Mouse (Mus musculus) intestine, embryonic 16.5 days (tissue): Measurements from ENCODE around the gene Raver2. TPM values are rescaled to one million over a fixed set of nuclear protein-coding genes. Genes with fewer than 3 reads are reported as not detected.

ENCODE experiments used
- ATAC-seq: fragments of 200-750 bp; cut with Nextera tagmentation; 2 replicates; pipeline ENCODE4 v1.8.0; 2017; ENCODE audit warnings: moderate TSS enrichment, moderate library complexity
- H3K27ac ChIP-seq: fragments of 300-500 bp; sonication (generic); 2 replicates; pipeline ENCODE4 v1.5.1; 2014; ENCODE audit warnings: mild to moderate bottlenecking, low read length
- H3K27me3 ChIP-seq: fragments of 300-500 bp; sonication (generic); replicated peaks from 2 replicates; pipeline ENCODE4 v1.6.1; 2014; ENCODE audit warnings: low read length, control low read depth, mixed read lengths; ENCODE audit not compliant: control insufficient read depth, insufficient read depth
- H3K36me3 ChIP-seq: fragments of 300-500 bp; sonication (generic); 2 replicates; pipeline ENCODE4 v1.6.1; 2014; ENCODE audit warnings: low read length, control low read depth; ENCODE audit not compliant: control insufficient read depth, insufficient read depth
- H3K4me1 ChIP-seq: fragments of 300-500 bp; sonication (generic); 2 replicates; pipeline ENCODE4 v1.6.1; 2014; ENCODE audit warnings: low read length, control low read depth, mixed read lengths; ENCODE audit not compliant: control insufficient read depth, insufficient read depth
- H3K4me2 ChIP-seq: fragments of 300-500 bp; sonication (generic); 2 replicates; pipeline ENCODE4 v1.6.1; 2014; ENCODE audit warnings: low read depth, low read length, control low read depth
- H3K4me3 ChIP-seq: fragments of 300-500 bp; sonication (generic); 2 replicates; pipeline ENCODE4 v1.5.1; 2014; ENCODE audit warnings: mild to moderate bottlenecking, low read length
- H3K9ac ChIP-seq: fragments of 300-500 bp; sonication (generic); 2 replicates; pipeline ENCODE4 v1.6.1; 2014; ENCODE audit warnings: low read depth, low read length
- H3K9me3 ChIP-seq: fragments of 300-500 bp; sonication (generic); 2 replicates; pipeline ENCODE4 v1.6.1; 2016; ENCODE audit warnings: low read length, control low read depth; ENCODE audit not compliant: control insufficient read depth
- WGBS: fragments of 180-500 bp; shearing (Covaris S2); extraction: QIAGEN DNeasy Blood & Tissue Kit; methylation state at CpG from one replicate; pipeline ENCODE4 v1.1.7; 2014; 5-methylcytosine and 5-hydroxymethylcytosine counted together
- polyA plus RNA-seq: library from polyadenylated mRNA; unstranded; fragments of >200 nt; fragmentation: Nextera tagmentation; extraction: Ambion mirVana; gene quantifications from 2 replicates; pipeline ENCODE4 v1.2.1, GENCODE M21; 2015

The Raver2 gene
- polyA plus RNA-seq, 1 experiment from 2014 or later: 4.6 TPM

DNA sequence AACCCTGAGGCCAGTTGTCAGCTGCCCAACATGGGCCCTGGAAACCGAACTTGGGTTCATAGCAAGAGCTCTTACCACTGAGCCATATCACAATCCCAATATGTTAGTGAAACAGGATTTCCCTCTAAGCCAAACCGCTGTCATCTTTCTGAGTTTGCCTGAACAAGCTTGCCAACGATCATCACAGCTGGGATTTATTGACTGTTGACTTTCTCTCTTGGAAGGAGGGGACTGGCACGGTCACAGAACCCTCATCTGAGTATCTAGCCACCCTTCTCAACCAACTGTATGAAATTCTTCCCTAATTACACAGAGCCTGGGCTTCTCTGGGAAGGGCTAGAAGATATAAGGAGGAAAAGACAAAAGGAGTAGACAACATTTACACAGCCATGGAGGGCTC, 22.2 kb upstream of the Raver2 start:
- Histone ChIP-seq H3K36me3 (no peaks in the 10 kb centered on the region), H3K4me3 (no peak overlapping the region), H3K9me3 (no peaks in the 10 kb centered on the region), H3K9ac (no peak overlapping the region), H3K4me2 (no peak overlapping the region), H3K27ac (no peak overlapping the region), H3K27me3 (no peaks in the 10 kb centered on the region), H3K4me1 (no peaks in the 10 kb centered on the region)
- 53% methylated on average over 4 of the region's 4 CpGs for whole genome bisulfite sequencing
- ATAC-seq: no peak

- no peaks in the 10 kb centered on the region for H3K27me3 ChIP-seq
- H3K4me1 ChIP-seq: no peaks in the 10 kb centered on the region
- no peak for ATAC-seq
- WGBS: 70% methylated on average over 2 of the region's 2 CpGs
- no peak overlapping the region for H3K27ac ChIP-seq
- no peaks in the 10 kb centered on the region for H3K36me3 ChIP-seq
- H3K4me2 ChIP-seq: no peak overlapping the region
- no peak overlapping the region for H3K4me3 ChIP-seq
- H3K9me3 ChIP-seq: no peaks in the 10 kb centered on the region
- H3K9ac ChIP-seq: no peak overlapping the region
Measured at GRCm38 (mm10) chr4:101062146-101062545, 6.6 kb upstream of the Raver2 start.

DNA sequence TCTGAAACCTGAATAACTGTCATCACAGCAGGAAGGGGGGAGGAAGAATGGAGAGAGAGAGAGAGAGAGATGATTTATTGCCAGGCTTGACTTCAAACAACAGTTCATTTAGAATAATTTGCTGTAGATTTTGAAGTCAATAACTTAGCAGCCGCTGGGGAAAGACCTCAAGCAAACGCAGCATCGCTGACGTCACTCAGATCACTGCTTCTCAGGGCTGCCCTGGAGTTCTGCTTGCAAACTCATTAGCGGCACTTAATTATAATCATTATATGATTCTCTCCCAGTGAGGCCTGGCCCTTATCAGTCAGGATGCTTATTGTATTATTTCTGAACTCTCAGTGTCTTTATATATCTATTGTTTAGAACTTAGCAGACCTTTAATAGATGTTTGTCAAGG, 2.4 kb upstream of the Raver2 start:
- H3K27ac ChIP-seq: no peak overlapping the region
- no peak overlapping the region for H3K9ac ChIP-seq
- no peak overlapping the region for H3K4me2 ChIP-seq
- no peaks in the 10 kb centered on the region for H3K4me1 ChIP-seq
- no peaks in the 10 kb centered on the region for H3K27me3 ChIP-seq
- no peaks in the 10 kb centered on the region for H3K9me3 ChIP-seq
- no peak for ATAC-seq
- no peak overlapping the region for H3K4me3 ChIP-seq
- no peaks in the 10 kb centered on the region for H3K36me3 ChIP-seq
- 42% methylated on average over 5 of the region's 5 CpGs for WGBS

DNA sequence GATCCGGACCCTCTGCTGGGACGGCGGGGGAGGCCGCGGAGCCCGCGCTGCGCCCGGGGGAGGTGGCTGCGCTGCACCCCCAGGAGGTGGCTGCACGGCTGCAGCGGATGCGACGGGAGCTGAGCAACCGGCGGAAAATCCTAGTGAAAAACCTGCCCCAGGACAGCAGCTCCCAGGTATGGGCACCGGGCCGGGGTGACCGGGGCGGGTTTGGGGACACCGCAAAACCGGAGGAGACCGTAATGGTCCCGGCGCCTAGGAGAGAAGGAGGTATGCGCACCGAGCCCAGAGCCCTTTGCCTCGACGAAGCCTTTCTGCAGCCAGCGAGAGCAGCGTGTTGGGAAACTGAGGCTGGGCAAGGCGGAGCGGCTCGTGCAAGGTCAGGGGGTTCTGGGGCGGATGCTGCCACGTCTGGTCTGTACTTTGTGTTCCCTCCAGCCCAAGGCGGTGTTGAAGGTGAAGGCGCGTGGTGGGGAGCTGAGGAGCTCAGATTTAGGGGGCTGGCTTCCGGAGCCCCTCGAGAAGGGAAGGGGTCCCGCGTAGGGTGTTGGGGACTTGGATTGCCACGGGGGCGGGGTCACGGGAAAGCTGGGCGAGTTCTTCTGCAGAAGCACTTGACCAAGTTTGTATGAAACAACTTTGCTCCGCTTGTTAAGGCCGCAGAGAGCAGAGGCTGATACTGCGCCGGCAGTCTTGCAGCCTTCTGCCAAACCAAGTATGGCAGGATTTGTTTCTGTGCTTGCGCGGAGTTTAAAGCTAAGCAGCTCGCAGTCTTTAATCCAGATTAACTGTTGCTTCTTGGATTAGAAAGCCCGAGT, 580 bp downstream of the Raver2 start:
- Histone ChIP-seq H3K9ac (peak overlapping the region; percentile 80), H3K9me3 (no peaks in the 10 kb centered on the region), H3K4me1 (no peaks in the 10 kb centered on the region), H3K4me3 (peak overlapping the region; percentile 69), H3K27ac (peak overlapping the region; percentile 15; the same call in 1 of the 2 replicates), H3K27me3 (no peaks in the 10 kb centered on the region), H3K4me2 (peak overlapping the region; percentile 86), H3K36me3 (no peaks in the 10 kb centered on the region)
- ATAC-seq: peak; percentile 80
- WGBS: 2% methylated on average over 55 of the region's 55 CpGs

- H3K9me3 ChIP-seq: no peaks in the 10 kb centered on the region
- no peak overlapping the region for H3K4me3 ChIP-seq
- no peak overlapping the region for H3K27ac ChIP-seq
- WGBS: 72% methylated on average over 4 of the region's 4 CpGs
- ATAC-seq: no peak
- no peaks in the 10 kb centered on the region for H3K36me3 ChIP-seq
- H3K4me1 ChIP-seq: no peaks in the 10 kb centered on the region
- no peak overlapping the region for H3K4me2 ChIP-seq
- H3K27me3 ChIP-seq: no peaks in the 10 kb centered on the region
- no peak overlapping the region for H3K9ac ChIP-seq
Measured at GRCm38 (mm10) chr4:101071570-101071969, 2.8 kb downstream of the Raver2 start.

- Histone ChIP-seq H3K36me3 (no peaks in the 10 kb centered on the region), H3K4me2 (no peak overlapping the region), H3K4me1 (peaks cover 11% of the 10 kb centered on the region; the same call in 1 of the 2 replicates), H3K4me3 (no peak overlapping the region), H3K9me3 (no peaks in the 10 kb centered on the region), H3K27me3 (no peaks in the 10 kb centered on the region), H3K27ac (no peak overlapping the region), H3K9ac (no peak overlapping the region)
- 32% methylated on average over 3 of the region's 3 CpGs for WGBS
- ATAC-seq: no peak
Measured at GRCm38 (mm10) chr4:101076425-101076824, 7.6 kb downstream of the Raver2 start.

DNA sequence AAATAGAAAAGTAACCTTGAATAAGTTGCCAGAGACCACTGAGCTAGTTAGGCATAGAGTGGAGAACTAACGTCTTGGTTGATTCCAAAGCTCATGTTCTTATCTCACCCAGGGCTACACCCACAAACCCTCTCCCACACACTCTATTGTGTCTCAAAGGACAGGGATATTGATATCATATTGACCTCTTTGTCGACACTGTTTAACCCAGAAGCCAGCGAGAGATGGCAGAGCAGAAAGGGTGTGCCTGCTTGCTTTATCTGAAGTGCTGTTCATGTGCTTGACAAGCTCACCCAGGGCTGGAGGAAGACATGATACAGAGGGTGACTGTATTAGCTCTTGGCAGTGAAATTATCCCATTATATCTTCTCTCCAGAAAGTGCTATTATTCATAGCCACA, 11.2 kb downstream of the Raver2 start:
- Histone ChIP-seq H3K4me2 (no peak overlapping the region), H3K27me3 (no peaks in the 10 kb centered on the region), H3K4me3 (no peak overlapping the region), H3K9ac (no peak overlapping the region), H3K27ac (no peak overlapping the region), H3K36me3 (no peaks in the 10 kb centered on the region), H3K9me3 (no peaks in the 10 kb centered on the region), H3K4me1 (peaks cover 29% of the 10 kb centered on the region)
- ATAC-seq: peak; percentile 75
- 37% methylated on average over 3 of the region's 3 CpGs for WGBS

DNA sequence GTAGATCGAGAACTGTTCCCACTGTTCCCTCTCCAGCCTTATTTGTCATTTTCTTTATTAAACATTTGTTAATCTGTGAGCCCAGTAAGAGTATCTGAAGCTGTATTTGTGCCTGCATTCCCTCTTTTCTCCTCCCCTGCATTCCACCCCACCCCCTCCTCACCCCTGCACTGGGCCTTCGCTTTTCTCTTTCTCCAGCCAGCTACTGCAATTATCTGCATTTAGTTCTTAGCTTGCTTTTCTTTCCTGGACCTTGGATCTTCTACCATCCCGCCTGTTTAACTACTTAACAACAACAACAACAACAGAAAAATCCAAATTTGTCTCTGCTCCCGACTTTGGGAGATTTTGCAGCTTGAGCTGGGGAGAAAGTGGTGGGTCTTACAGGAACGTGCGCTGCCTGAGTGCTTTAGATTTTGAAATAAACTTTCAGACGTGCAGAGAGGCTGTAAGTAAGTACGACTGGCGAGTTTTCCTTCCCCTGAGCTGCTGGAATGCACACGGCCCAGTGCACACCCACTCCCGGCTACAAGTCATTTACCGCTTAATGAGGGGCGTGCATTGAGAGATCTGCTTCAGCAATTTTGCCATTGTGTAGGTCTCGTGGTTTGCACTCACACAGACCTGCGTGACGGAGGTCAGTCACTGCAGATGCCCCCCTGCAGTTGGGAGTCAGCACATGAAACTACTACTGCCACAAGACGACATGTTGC, 13.5 kb downstream of the Raver2 start:
- peak; percentile 73 for ATAC-seq
- 26% methylated on average over 17 of the region's 17 CpGs for WGBS
- Histone ChIP-seq H3K4me3 (no peak overlapping the region), H3K27me3 (no peaks in the 10 kb centered on the region), H3K4me2 (0 out of 2 replicates have a peak overlapping the region, but pooled peaks have one; percentile 16), H3K4me1 (peaks cover 31% of the 10 kb centered on the region), H3K9ac (no peak overlapping the region), H3K9me3 (no peaks in the 10 kb centered on the region), H3K36me3 (no peaks in the 10 kb centered on the region), H3K27ac (peak overlapping the region; percentile 80)

DNA sequence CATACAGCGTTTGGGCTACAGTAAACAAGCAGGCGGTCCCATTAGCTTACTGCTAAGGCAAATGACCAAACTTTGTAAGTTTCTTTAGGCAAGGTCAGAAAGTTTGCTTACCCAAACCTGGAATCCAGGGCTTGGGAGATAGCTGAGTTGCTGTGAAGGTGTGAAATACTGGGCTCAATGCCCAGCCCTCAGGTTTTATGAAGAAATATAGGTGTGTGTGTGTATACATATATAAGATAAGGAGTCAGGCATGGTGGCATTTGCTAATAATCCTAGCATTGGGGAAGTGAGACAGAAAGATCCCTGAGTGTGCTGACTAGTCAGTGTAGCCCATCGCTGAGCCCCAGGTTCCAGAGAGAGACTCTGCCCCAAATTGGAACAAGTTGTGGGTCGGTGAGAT, 16.1 kb downstream of the Raver2 start:
- Histone ChIP-seq H3K4me3 (no peak overlapping the region), H3K9ac (no peak overlapping the region), H3K36me3 (no peaks in the 10 kb centered on the region), H3K27ac (no peak overlapping the region), H3K9me3 (no peaks in the 10 kb centered on the region), H3K4me1 (peaks cover 31% of the 10 kb centered on the region), H3K4me2 (no peak overlapping the region), H3K27me3 (no peaks in the 10 kb centered on the region)
- WGBS: 63% methylated on average over 4 of the region's 4 CpGs
- ATAC-seq: no peak
